Mouse (Mus musculus): ENCODE results near the gene Pax4. TPM values are rescaled to one million over a fixed set of nuclear protein-coding genes. Genes with fewer than 3 reads are reported as not detected.

The Pax4 gene
- polyA plus RNA-seq, 1 experiment = not detected

- H3K4me1 ChIP-seq (ENCODE audit: control insufficient read depth, insufficient read depth, low read length) = no peaks in the 10 kb centered on the region
- H3K4me3 ChIP-seq (ENCODE audit: control insufficient read depth, low read depth, low read length) = no peak overlapping the region
- no peak for TF ChIP-seq CTCF (IDR thresholded peaks at IDR 0.05; ENCODE audit: control insufficient read depth, insufficient read depth, insufficient replicate concordance, low read depth, low read length)
- TF ChIP-seq POLR2A (IDR thresholded peaks at IDR 0.05; ENCODE audit: control insufficient read depth, low read depth, low read length) = no peak
- H3K36me3 ChIP-seq (ENCODE audit: control insufficient read depth, insufficient read depth, low read length) = no peaks in the 10 kb centered on the region
- no peaks in the 10 kb centered on the region for H3K27me3 ChIP-seq (ENCODE audit: control insufficient read depth, insufficient read depth, low read length)
- H3K27ac ChIP-seq (ENCODE audit: control insufficient read depth, insufficient read depth, low read depth, low read length) = no peak overlapping the region
These were observed 1.3 kb upstream of the Pax4 start for GRCm38 (mm10) chr6:28450481-28450880.

DNA sequence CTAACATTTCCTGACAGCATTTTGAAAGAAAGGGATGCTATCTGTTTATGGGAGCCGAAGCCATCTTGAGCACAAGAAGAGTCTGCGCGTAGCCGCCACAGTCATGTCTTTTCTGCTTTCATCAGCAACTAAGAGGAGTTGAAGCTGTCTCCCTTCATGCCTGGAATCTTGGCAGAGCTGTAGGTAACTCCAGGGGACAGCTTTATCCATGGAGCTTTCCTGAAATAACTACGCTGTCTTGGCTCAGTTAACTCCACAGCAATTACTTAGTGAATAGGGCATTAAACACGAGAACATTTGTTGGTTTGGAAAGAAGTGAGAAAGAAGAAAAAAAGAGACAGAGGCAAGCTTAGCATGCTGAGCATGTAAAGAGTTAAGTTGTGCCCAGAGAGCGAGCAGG is 1.2 kb downstream of the Pax4 start:
- no peak overlapping the region for H3K4me3 ChIP-seq (ENCODE audit: control insufficient read depth, low read depth, low read length)
- TF ChIP-seq CTCF (IDR thresholded peaks at IDR 0.05; ENCODE audit: control insufficient read depth, insufficient read depth, insufficient replicate concordance, low read depth, low read length) (no peak), POLR2A (IDR thresholded peaks at IDR 0.05; ENCODE audit: control insufficient read depth, low read depth, low read length) (no peak)

DNA sequence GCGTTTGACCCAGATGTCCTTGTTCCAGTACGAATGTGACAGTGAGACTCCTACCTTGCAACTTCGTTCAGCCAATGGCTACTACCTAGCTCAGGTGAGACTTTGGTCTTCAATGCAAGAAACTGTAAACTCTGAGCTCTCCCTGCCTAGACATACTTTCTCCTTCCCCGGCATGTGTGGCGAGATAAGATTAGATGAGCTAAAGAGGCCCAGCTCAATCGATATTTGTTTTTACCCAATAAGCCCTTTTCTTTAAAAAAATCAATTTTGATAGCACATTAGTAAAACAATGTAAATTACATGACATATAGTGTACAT is 17.7 kb downstream of the Pax4 start:
- TF ChIP-seq POLR2A (IDR thresholded peaks at IDR 0.05; ENCODE audit: control insufficient read depth, low read depth, low read length) (no peak), CTCF (IDR thresholded peaks at IDR 0.05; ENCODE audit: control insufficient read depth, insufficient read depth, insufficient replicate concordance, low read depth, low read length) (no peak)
- no peaks in the 10 kb centered on the region for H3K36me3 ChIP-seq (ENCODE audit: control insufficient read depth, insufficient read depth, low read length)
- H3K4me3 ChIP-seq (ENCODE audit: control insufficient read depth, low read depth, low read length) = peak overlapping the region; percentile 85
- H3K27ac ChIP-seq (ENCODE audit: control insufficient read depth, insufficient read depth, low read depth, low read length) = no peak overlapping the region
- H3K27me3 ChIP-seq (ENCODE audit: control insufficient read depth, insufficient read depth, low read length) = no peaks in the 10 kb centered on the region
- H3K4me1 ChIP-seq (ENCODE audit: control insufficient read depth, insufficient read depth, low read length) = peaks cover 8% of the 10 kb centered on the region

More for the DNA sequence above, 1.2 kb downstream of the Pax4 start:
- H3K36me3 ChIP-seq (ENCODE audit: control insufficient read depth, insufficient read depth, low read length) = no peaks in the 10 kb centered on the region
- H3K27ac ChIP-seq (ENCODE audit: control insufficient read depth, insufficient read depth, low read depth, low read length) = no peak overlapping the region
- no peaks in the 10 kb centered on the region for H3K4me1 ChIP-seq (ENCODE audit: control insufficient read depth, insufficient read depth, low read length)
- no peaks in the 10 kb centered on the region for H3K27me3 ChIP-seq (ENCODE audit: control insufficient read depth, insufficient read depth, low read length)

DNA sequence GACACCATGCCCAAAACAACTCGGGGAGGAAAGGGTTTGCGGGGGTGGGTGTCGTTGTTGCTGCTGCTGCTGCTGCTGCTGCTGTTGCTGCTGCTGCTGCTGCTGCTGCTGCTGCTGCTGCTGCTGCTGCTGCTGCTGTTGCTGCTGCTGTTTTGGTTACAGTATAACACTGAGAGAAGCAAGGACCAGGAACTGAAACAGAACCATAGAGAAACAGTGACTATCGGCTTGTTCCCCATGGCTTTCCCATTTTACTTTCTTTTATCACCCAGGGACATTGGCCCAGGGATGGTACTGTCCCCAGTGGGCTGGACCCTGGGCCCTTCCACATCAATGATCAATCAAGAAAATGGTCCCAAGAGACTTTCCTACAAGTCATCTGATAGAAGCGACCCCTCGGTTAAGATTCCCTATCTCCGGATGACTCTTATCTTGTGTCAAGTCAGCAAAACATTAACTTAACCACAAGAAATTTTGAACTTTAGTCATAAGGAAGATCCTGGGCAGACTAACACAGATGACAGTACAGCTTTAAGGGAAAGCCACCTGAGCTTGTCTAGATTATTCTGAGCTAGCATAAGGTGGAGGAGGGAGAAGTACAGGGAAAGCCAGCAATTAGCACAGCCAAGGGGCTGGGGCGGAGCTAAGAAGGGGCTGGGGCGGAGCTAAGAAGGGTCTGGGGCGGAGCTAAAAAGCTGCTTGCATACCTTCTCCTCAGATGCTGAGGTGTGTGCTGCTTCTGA is 18.2 kb downstream of the Pax4 start:
- no peaks in the 10 kb centered on the region for H3K36me3 ChIP-seq (ENCODE audit: control insufficient read depth, insufficient read depth, low read length)
- peaks cover 8% of the 10 kb centered on the region for H3K4me1 ChIP-seq (ENCODE audit: control insufficient read depth, insufficient read depth, low read length)
- H3K4me3 ChIP-seq (ENCODE audit: control insufficient read depth, low read depth, low read length) = peak overlapping the region; percentile 85
- TF ChIP-seq CTCF (IDR thresholded peaks at IDR 0.05; ENCODE audit: control insufficient read depth, insufficient read depth, insufficient replicate concordance, low read depth, low read length) (no peak), POLR2A (IDR thresholded peaks at IDR 0.05; ENCODE audit: control insufficient read depth, low read depth, low read length) (no peak)
- H3K27ac ChIP-seq (ENCODE audit: control insufficient read depth, insufficient read depth, low read depth, low read length) = no peak overlapping the region
- H3K27me3 ChIP-seq (ENCODE audit: control insufficient read depth, insufficient read depth, low read length) = no peaks in the 10 kb centered on the region

- Histone ChIP-seq H3K27ac (ENCODE audit: control insufficient read depth, insufficient read depth, low read depth, low read length) (no peak overlapping the region), H3K27me3 (ENCODE audit: control insufficient read depth, insufficient read depth, low read length) (no peaks in the 10 kb centered on the region), H3K4me3 (ENCODE audit: control insufficient read depth, low read depth, low read length) (peak overlapping the region; percentile 85), H3K4me1 (ENCODE audit: control insufficient read depth, insufficient read depth, low read length) (peaks cover 5% of the 10 kb centered on the region), H3K36me3 (ENCODE audit: control insufficient read depth, insufficient read depth, low read length) (no peaks in the 10 kb centered on the region)
- no peak for TF ChIP-seq CTCF (IDR thresholded peaks at IDR 0.05; ENCODE audit: control insufficient read depth, insufficient read depth, insufficient replicate concordance, low read depth, low read length)
- TF ChIP-seq POLR2A (IDR thresholded peaks at IDR 0.05; ENCODE audit: control insufficient read depth, low read depth, low read length) = no peak
These were observed 19.3 kb downstream of the Pax4 start for GRCm38 (mm10) chr6:28429870-28430269.

GRCm38 (mm10) chr6:28428290-28428689 is 20.9 kb downstream of the Pax4 start, which contains the start of gene Gcc1:
Gcc1 (minus strand) TSS chr6:28428390.
- H3K27me3 ChIP-seq (ENCODE audit: control insufficient read depth, insufficient read depth, low read length) = no peaks in the 10 kb centered on the region
- no peak for TF ChIP-seq CTCF (IDR thresholded peaks at IDR 0.05; ENCODE audit: control insufficient read depth, insufficient read depth, insufficient replicate concordance, low read depth, low read length)
- no peak for TF ChIP-seq POLR2A (IDR thresholded peaks at IDR 0.05; ENCODE audit: control insufficient read depth, low read depth, low read length)

GRCm38 (mm10) chr6:28427096-28427839 is 21.9 kb downstream of the Pax4 start, which contains the start of gene Fscn3:
Fscn3 (plus strand) TSS chr6:28427789.
- Histone ChIP-seq H3K4me3 (ENCODE audit: control insufficient read depth, low read depth, low read length) (peak within 1 kb of the TSS; percentile 85), H3K27ac (ENCODE audit: control insufficient read depth, insufficient read depth, low read depth, low read length) (0 out of 2 replicates have a peak within 1 kb of the TSS, but pooled peaks have one; percentile 36), H3K36me3 (ENCODE audit: control insufficient read depth, insufficient read depth, low read length) (no peaks in the 10 kb centered on the region), H3K4me1 (ENCODE audit: control insufficient read depth, insufficient read depth, low read length) (peaks cover 7% of the 10 kb centered on the region), H3K27me3 (ENCODE audit: control insufficient read depth, insufficient read depth, low read length) (no peaks in the 10 kb centered on the region)
- TF ChIP-seq POLR2A (IDR thresholded peaks at IDR 0.05; ENCODE audit: control insufficient read depth, low read depth, low read length) = no peak
- TF ChIP-seq CTCF (IDR thresholded peaks at IDR 0.05; ENCODE audit: control insufficient read depth, insufficient read depth, insufficient replicate concordance, low read depth, low read length) = no peak

More at GRCm38 (mm10) chr6:28428290-28428689, 20.9 kb downstream of the Pax4 start, which contains the start of gene Gcc1:
- Histone ChIP-seq H3K4me1 (ENCODE audit: control insufficient read depth, insufficient read depth, low read length) (peaks cover 5% of the 10 kb centered on the region), H3K27ac (ENCODE audit: control insufficient read depth, insufficient read depth, low read depth, low read length) (0 out of 2 replicates have a peak within 1 kb of the TSS, but pooled peaks have one; percentile 36), H3K4me3 (ENCODE audit: control insufficient read depth, low read depth, low read length) (peak within 1 kb of the TSS; percentile 85), H3K36me3 (ENCODE audit: control insufficient read depth, insufficient read depth, low read length) (no peaks in the 10 kb centered on the region)

Measured in testis, adult 2 months (tissue).